Mouse (Mus musculus) layer of hippocampus, postnatal 14 days (tissue): Measurements from ENCODE around the gene Fmnl2. TPM values are rescaled to one million over a fixed set of nuclear protein-coding genes. Genes with fewer than 3 reads are reported as not detected.

ENCODE experiments used
- DNase-seq, 2 experiments: peaks; one replicate each; pipeline ENCODE4 v3.0.0; 2021 to 2022; ENCODE audit warnings: low spot score in 2 of 2, mixed read lengths in 1 of 2
- total RNA-seq, 2 experiments: library from RNA; stranded (reverse); gene quantifications; 2 replicates each; pipeline ENCODE4 v1.2.3; 2021

The Fmnl2 gene
- total RNA-seq, 2 experiments from 2014 or later, result 52.5 to 53.8 TPM

GRCm38 (mm10) chr2:53029716-53030431, 172.2 kb downstream of the Fmnl2 start:
- peak in 1 of 2 experiments; percentile 58 for DNase-seq

GRCm38 (mm10) chr2:53030432-53030826, 172.8 kb downstream of the Fmnl2 start:
- DNase-seq, result no peak

- no peak for DNase-seq
Observed at GRCm38 (mm10) chr2:53038253-53038652, 180.6 kb downstream of the Fmnl2 start.

DNA sequence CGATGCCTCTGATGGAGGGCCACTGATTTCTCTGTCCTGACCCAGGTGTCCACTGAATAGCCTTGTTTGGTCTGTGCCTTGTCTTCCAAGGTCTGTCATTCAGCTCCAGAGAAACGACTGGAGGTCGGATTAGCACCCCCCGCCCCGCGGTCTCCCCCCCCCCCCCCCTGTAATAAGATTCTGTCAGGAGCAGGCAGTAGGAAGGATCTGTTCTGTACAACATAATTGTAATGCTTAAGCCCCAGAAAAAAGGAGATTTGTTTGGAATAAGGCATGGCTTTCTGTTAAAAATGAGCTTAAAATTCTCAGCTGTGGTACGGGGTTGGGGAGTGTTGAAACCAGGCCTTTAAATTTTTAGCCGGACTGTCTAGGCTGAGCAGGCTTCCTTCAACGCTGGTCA, 181.1 kb downstream of the Fmnl2 start:
- no peak for DNase-seq

DNA sequence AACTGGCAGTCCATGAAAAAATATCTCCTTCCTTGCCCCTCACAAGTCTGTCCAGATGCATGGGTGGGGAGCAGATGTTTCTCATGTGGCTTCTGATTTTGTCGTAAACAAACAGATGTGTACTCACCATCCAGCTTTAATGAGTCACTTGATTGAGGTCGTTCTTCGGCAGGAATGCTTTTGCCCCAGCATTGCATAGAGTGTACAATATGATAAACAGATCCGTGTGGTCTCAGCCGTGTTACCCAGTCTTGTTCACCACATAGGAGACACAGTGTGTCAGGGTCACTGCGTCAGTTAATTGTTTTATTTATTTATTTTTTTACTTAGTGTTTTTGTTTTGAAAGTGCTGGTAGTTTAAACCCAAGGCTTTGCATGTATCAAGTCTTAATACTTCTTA, 189.4 kb downstream of the Fmnl2 start:
- DNase-seq, result no peak

DNA sequence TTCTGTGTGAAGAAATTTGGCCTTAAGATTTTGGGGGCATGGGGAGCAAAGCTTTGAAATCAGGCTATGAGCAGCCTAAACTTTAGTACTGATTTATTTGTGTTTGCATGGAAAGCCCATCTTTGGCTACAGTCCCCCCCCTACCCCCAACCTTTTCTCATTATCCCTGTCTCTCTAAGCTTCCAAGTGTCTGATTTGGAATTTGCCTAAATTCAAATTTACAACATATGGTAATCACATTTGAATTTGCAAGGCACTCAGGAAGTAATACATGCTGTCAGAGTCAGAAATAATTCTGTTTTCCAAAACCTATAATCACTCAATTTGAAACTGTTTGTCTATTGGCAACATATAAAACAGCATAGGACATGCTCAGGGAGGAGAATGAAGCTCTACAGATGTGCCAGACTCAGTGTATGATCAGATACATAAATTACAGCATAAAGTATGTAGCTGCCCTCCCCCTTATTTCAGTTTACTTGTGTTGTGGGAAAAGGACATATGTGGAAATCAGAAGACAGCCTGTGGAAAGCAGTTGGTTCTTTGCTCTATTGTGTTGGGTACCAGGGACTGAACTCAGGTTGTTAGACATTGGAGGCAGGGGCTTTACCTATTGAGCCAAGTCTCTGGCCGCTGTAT, 190.2 kb downstream of the Fmnl2 start:
- DNase-seq, result no peak

DNA sequence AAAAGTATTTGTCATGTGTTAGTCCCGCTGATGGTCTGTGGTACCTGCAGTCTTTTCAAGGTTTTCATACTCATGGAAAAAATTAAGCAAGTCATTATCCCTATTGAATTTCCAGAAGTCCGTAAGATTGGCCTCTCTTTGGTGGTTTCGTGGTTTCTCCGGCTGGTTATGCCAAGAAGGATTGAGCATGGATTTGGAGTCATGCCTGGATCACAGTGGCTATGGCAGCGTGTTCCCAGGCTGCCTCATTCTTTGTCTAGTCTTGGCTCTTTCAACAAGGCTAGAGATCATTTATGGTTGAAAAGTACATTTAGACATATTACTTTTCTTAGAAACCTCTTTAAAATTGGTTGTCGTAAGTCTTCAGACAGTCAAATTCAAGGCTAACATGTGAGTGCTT, 192.7 kb downstream of the Fmnl2 start:
- peak in 1 of 2 experiments; percentile 32 for DNase-seq

DNA sequence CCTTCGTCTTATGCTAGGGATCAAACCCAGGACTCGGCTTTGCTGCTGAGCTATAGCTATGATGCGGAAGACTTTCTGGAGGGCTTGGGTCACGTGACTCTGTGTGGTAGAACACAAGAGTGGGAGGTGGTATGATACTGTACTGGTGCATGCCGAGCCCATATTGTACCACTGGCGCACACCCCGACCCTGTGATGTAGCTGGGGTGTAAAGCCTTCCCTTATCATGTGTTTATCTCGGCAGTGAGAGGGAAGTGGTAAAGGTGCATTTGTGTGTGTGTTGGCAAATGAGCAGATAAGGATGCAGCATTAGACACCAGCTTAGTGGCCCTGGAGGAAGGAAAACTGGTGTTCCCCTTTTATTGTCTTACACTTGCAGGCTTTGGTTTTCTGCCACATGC, 193.8 kb downstream of the Fmnl2 start:
- no peak for DNase-seq

GRCm38 (mm10) chr2:53053714-53054113, 196.1 kb downstream of the Fmnl2 start:
- no peak for DNase-seq

DNA sequence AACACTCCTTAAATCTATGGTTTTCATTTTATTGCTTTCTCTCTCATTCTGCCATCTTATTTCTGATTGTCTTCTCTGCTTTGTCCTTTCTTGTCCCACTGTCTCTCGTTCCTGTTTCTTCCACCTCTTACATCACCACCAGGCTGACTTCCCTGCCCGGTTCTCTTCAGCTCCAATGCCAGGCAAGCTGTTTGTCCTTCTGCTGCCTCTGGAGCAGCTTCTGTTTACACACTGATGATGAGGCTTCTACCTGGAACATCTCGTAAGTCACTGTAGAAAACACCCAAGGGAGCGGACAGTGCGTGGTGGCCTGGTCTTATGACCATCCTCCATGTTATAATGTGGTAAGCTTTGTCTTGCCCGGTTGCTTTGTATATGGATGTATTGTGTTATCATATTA, 198.9 kb downstream of the Fmnl2 start:
- peak; percentile 21 to 31 for DNase-seq

GRCm38 (mm10) chr2:53057291-53057690, 199.6 kb downstream of the Fmnl2 start:
- no peak for DNase-seq

DNA sequence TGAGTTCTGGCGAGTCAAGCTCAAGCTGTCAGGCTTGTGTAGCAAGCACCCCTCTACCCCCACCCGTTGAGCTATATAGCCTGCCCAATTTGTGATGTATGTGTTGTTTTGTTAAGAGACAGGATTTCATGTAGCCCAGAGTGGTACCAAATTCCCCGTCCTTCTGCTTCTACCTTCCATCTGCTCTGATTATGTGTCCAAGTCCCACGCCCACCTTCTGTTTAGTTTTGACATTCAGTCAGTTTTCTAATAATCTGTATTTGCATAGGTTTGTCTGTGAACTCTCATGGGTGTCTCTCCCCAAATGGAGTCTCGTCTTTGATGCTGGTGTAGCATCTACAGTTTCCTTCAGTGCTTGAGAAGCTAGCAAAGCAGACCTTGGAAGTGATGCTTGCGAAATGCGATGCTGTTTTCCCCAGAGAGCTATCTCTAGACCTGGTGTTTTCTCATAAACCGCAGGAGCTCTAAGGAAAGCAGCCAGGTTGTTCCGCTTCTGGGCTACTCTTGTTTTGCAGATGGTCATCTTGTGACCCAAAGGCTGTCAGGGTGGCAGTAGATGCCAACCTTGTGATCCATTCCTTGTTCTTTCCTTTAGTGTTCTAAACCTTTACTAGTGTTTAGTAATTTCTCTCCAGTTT, 203.8 kb downstream of the Fmnl2 start:
- peak; percentile 53 to 83 for DNase-seq

- no peak for DNase-seq
Observed at GRCm38 (mm10) chr2:53066973-53067372, 209.3 kb downstream of the Fmnl2 start.

DNA sequence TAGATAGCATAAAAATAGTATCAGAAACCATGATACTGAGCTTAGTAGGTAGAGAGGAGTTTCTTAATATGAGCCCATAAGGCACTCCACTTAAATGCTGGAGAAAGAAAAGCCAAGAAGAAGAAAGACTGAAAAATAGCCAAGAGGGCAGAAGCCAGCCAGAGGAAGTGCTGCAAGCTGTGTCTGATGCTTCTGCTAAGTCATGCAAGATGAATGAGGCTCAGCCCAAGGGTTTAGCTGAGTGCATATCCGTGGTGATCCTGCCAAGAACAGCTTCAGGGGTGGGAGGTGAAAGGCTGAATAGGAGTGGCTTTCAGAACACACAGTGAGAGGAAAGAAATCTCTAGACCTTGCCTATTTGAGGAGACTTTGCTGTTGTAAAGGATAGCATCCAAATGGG, 212.9 kb downstream of the Fmnl2 start:
- peak in 1 of 2 experiments; percentile 22 for DNase-seq

DNA sequence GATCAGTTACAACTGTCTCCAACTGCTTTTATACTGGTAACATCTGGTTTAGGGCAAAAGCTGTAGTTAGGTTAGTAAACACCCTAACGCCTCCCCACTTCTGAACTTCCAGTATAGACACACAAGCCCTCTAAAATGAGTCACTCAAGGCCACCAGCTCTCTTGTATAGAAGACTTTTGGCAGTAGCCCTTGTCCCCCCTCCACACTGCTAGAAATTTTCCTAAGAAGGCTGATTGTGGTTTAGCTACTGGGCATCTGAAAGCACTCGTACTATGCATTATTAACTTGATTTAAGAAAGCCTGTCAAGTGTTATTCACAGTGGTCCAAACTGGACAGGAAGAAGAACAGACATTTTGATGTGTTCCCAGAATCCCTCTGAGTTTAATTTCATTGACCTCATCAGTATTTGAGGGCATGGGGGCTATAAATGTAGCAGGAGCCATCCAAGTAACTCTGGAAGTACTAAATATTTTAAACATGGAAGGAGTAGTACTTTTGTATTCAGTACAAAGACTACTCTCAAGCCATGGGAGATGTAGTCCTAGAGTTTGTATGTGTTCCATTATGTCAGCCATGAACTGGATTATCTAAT, 222.1 kb downstream of the Fmnl2 start:
- DNase-seq, result no peak

DNA sequence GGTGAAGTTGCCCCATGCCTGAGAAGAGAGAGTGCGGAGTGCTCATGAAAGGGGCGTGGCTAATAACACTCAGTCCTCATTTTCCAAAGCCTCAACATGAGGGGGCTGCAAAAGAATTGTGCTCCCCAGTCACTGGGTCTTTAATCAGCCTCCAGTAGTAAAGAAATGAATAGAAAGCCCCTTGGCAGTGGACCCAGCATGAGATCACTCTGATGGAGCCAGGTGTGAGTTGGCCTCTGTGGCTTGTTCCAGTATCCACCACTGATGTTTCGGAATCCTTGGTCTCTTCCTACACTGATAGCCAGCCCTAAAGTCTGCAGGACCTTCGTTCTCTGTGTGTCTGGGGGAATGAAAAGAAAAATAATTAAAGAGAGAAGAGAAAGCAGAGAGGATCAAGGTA, 224.4 kb downstream of the Fmnl2 start:
- no peak for DNase-seq

DNA sequence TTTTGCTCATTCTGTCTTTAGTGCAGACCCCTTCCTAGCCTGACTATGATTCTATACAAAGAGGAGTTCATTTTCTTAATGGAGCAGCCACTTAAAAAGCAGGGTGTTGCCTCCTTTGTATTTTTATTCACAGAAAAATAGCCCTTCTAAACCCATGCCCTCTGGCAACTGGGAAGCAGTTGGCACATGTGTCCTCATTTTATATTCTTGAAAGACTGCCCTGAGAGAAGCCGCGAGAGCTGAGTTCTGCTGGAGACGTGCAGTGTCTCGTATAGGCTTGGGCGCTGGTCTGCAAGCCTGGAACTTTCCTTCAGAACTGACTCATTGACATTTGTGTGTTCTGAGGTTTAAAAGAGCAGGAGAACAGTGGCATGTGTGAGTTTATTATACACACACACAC, 224.8 kb downstream of the Fmnl2 start:
- no peak for DNase-seq

- DNase-seq, result peak in 1 of 2 experiments; percentile 12
Observed at GRCm38 (mm10) chr2:53083241-53083640, 225.6 kb downstream of the Fmnl2 start.

DNA sequence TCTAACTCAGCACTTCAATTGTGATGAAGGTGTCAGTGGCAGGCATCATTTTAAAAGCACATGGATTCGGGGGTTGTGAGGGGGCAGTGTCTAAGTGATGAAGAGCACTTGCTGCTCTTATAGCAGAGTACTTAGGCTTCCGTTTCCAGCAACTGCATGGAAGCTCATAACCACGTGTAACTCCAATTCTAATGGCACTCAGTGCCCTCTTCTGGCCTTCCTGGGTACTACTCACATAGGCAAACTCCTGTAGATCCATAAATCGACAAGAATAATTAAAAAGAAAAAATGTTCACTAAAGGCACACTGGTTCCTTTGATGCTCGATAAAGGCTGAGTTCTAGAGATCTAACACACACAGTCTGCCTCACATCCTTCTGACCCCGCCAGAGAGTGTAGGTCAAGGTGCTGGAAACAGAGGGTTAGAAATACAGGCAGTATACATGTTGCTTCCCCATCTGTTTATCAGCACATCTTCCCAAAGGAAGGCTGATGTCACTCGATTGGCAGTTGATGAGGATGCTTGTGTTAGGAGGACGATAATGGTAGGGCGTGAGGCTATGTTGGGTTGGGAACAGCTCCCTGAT, 228.1 kb downstream of the Fmnl2 start:
- peak; percentile 33 to 54 for DNase-seq

DNA sequence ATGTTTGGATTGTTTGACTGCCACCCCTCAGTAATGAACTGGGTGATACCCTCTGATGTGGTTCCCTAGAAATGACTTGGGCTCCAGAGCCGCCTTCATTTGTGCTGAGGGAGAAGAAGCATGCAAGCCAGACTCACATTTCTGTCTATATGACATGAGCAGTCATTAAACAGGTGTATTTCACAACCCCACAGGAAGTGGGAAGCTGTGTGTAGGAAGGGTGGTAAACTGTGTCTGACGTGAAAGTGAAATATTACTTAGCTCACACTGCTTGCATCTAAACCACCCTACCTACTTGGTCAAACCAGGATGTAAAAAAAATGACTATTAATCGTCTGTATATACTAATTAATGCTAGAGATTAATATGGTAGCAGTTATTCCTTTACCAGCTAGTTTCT, 231.1 kb downstream of the Fmnl2 start:
- DNase-seq, result no peak

DNA sequence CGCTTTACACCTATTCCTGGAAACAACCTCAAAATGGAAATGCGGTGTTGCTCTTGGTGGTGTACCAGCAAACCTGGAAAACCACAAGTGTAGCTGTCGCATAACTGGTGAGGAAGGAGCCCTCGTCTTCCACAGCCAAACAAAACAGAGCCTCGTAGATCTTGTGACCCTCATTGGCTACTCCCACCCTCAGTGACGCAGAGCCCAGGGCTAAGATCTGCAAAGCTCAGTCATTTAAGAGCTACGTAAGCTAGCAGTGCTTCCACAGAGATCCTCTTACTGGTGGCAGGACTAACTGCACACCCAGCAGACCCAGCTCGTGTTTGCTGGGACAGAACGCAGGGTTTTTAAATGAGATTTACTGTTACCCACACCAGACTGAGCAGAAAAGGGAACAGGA, 237.4 kb downstream of the Fmnl2 start:
- DNase-seq, result no peak

GRCm38 (mm10) chr2:53095489-53095888, 237.8 kb downstream of the Fmnl2 start:
- DNase-seq, result no peak
